Mouse (Mus musculus) heart, postnatal 0 days (tissue): Measurements from ENCODE around the gene Tctn3.

Experiments used
- CTCF ChIP-seq: IDR thresholded peaks from 2 replicates; pipeline ENCODE4 v1.5.1; 2016; ENCODE audit warnings: antibody characterized with exemption, control low read depth, low read depth
- EP300 ChIP-seq: IDR thresholded peaks from 2 replicates; pipeline ENCODE4 v1.6.1; 2016; ENCODE audit warnings: antibody characterized with exemption, low read depth

GRCm38 (mm10) chr19:40588847-40589529, 23.0 kb downstream of the Tctn3 start:
- TF ChIP-seq CTCF (peak; percentile 67), EP300 (no peak)
